Mouse (Mus musculus) small intestine, adult 2 months (tissue): ENCODE measurements at regions not wholly inside any gene's neighbourhood (a gene's known extent, or its start where the extent isn't known, plus 50 kb on each side); places are given as distances from the start of the nearest gene placed in this dataset.

ENCODE experiments used
- H3K27ac ChIP-seq: fragments of 200-500 bp; 2 replicates; pipeline ENCODE4 v1.5.1; 2012; ENCODE audit warnings: low read depth, low read length, control low read depth, inconsistent platforms; ENCODE audit not compliant: insufficient read depth
- H3K27me3 ChIP-seq: fragments of 200-500 bp; 2 replicates; pipeline ENCODE4 v1.6.1; 2012; ENCODE audit warnings: mild to moderate bottlenecking, moderate library complexity, low read length, inconsistent platforms; ENCODE audit not compliant: control insufficient read depth, insufficient read depth
- H3K36me3 ChIP-seq: fragments of 200-500 bp; 2 replicates; pipeline ENCODE4 v1.6.1; 2012; ENCODE audit warnings: mild to moderate bottlenecking, low read length, control low read depth, inconsistent platforms; ENCODE audit not compliant: control insufficient read depth, insufficient read depth
- H3K4me1 ChIP-seq: fragments of 200-500 bp; 2 replicates; pipeline ENCODE4 v1.6.1; 2012; ENCODE audit warnings: low read length, inconsistent platforms, mixed read lengths; ENCODE audit not compliant: control insufficient read depth, insufficient read depth, insufficient read length
- H3K4me3 ChIP-seq: fragments of 200-500 bp; 2 replicates; pipeline ENCODE4 v1.5.1; 2012; ENCODE audit warnings: low read depth, mild to moderate bottlenecking, control low read depth, inconsistent platforms, low read length, moderate library complexity
- CTCF ChIP-seq: fragments of 200-500 bp; IDR thresholded peaks from 2 replicates; pipeline ENCODE4 v1.5.1; 2012; ENCODE audit warnings: low read depth, mild to moderate bottlenecking, control low read depth, inconsistent platforms, low read length, moderate library complexity, mixed read lengths; ENCODE audit not compliant: insufficient replicate concordance, insufficient read length; ENCODE audit errors: extremely low read depth
- POLR2A ChIP-seq: fragments of 200-500 bp; IDR thresholded peaks from 2 replicates; pipeline ENCODE4 v1.6.1; 2012; ENCODE audit warnings: low read depth, mild to moderate bottlenecking, control low read depth, inconsistent platforms, low read length, moderate library complexity
- WGBS: fragments of 180-500 bp; shearing (Covaris S2); methylation state at CpG from one replicate; pipeline ENCODE4 v1.1.7; 2018; 5-methylcytosine and 5-hydroxymethylcytosine counted together

DNA sequence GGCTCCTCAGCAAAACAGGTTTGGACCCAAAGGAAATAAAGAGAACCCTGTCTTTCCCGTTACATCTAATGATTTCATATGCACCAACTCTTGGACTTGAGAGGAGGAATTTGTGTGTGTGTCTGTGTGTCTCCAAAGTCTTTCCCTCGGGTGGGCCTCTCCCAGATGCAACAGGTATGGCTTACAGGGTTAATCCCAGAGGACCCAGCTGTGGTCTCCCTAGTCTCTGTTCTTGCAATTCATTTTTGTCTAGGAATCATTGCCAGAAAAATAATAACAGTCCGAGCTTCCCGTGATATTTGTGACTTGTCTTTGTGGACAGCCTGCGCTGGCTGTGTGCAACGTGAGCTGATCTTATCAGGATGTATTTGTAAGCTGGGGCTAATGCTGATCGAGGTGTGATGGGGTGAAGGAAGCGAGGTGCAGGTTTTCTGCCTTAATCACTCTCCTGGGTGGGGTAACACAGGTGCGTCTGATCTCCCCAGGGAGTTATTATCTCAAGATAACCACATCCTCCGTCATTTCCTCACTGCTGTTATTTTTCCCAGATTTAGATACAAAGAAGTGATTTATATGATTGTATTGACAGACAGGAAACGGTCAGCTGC, 627.2 kb upstream of the Sox9 start:
- no peak overlapping the region for H3K27ac ChIP-seq
- H3K36me3 ChIP-seq: no peaks in the 10 kb centered on the region
- H3K27me3 ChIP-seq: no peaks in the 10 kb centered on the region
- WGBS: 13% methylated on average over 11 of the region's 11 CpGs
- TF ChIP-seq POLR2A (no peak), CTCF (no peak)
- H3K4me3 ChIP-seq: no peak overlapping the region
- no peaks in the 10 kb centered on the region; the same call in 1 of the 2 replicates for H3K4me1 ChIP-seq

DNA sequence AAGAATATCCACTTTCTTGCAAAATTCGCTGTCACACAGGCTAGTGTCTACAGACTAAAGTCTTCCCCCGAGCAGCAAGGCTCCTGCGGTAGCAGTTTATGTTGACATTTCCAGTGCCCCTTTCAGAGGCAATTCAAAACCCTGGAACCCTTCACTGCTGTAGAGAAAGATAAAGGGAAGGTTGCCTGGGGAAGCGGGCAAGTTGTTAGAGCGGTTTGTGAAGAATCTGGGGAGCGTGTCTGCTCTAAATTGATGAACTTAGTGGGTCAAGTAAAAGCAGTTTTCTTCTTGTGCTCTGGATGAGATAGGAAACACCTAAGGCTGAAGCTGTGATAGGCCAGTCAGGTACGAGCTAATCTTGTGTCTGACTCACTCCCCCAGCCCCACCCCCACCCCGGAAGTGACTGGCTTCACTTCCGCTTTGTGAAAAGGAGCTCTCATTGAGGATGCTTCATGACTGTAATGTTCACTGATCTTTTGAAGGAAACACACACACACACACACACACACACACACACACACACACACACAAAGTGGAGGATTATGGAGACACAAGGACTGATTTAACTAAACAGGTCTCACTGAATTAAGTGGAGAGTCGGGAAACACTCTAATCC, 626.6 kb upstream of the Sox9 start:
- no peak for TF ChIP-seq CTCF
- TF ChIP-seq POLR2A: no peak
- Histone ChIP-seq H3K27ac (no peak overlapping the region), H3K36me3 (no peaks in the 10 kb centered on the region), H3K27me3 (no peaks in the 10 kb centered on the region), H3K4me3 (no peak overlapping the region), H3K4me1 (no peaks in the 10 kb centered on the region; the same call in 1 of the 2 replicates)
- WGBS: 18% methylated on average over 10 of the region's 10 CpGs

DNA sequence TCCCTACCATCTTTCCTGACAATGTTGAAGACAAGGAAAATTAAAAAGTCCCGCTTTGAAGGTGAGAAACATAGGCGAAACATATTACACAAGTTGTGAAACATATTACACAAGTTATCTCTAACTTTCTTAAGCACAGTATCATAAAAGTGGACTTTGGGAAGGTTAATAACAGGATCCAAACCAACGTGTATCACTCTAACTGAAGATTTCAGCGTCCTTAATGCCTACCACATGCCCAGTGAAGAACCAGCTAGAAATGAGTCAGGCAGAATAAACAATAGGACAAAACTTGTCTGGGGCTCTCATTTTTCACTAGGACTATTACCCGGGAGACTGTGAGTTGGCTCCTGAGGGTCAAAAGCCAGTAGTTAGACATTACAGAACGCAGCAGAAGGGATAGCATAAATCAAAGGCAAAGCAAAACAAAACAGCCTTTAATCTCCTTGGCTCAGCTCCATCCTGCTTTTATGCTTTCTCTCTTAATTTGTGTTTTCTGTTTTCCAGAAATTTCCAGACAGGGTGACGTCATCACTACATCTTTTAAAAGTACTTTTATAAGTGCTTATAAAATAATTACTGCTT, 618.3 kb upstream of the Sox9 start:
- Histone ChIP-seq H3K27me3 (no peaks in the 10 kb centered on the region), H3K36me3 (no peaks in the 10 kb centered on the region), H3K27ac (no peak overlapping the region), H3K4me3 (no peak overlapping the region), H3K4me1 (no peaks in the 10 kb centered on the region)
- 19% methylated on average over 7 of the region's 7 CpGs for WGBS
- TF ChIP-seq CTCF: no peak
- TF ChIP-seq POLR2A: no peak

DNA sequence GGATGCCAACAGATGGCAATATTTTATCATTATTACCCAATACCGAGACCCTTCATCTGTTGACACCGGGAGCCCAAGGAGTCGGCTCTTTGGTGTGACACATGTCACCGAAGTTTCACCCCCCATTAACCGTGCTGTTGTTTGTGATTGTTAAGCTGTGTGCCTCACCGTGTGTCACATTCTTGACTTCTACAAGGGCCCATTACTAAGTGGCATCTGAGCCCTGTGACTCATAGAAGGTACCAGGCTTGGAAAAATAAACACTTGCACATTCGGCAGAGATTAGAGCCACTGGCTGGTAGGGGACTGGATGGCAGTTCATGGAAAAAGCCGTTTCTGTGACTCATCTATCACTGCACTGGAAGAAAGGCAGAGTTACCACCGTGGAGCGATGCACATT, 608.4 kb upstream of the Sox9 start:
- H3K4me3 ChIP-seq: no peak overlapping the region
- no peak overlapping the region for H3K27ac ChIP-seq
- no peaks in the 10 kb centered on the region for H3K4me1 ChIP-seq
- H3K36me3 ChIP-seq: no peaks in the 10 kb centered on the region
- TF ChIP-seq POLR2A (no peak), CTCF (no peak)
- no peaks in the 10 kb centered on the region for H3K27me3 ChIP-seq
- 82% methylated on average over 10 of the region's 10 CpGs for WGBS

DNA sequence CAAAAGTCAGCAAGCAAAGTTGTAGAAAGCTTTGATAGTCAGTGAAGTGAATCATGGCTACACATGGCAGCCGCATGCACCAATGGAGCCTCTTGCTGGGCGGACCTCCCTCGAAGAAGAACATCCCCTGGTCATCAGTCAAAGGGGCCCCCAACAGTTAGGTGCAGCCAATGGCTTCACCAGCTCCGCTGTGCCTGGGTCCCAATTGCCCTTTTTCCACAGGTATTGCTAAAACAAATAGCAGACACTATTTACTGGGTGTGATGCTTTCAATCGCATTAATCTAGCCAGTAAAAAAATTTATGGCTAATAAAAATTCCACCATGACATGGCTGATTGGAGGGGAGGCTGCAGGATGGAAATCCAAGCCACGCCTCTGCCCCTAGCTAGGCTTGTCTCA, 606.7 kb upstream of the Sox9 start:
- 68% methylated on average over 6 of the region's 6 CpGs for WGBS
- TF ChIP-seq POLR2A: no peak
- TF ChIP-seq CTCF: no peak
- Histone ChIP-seq H3K4me3 (no peak overlapping the region), H3K27me3 (no peaks in the 10 kb centered on the region), H3K36me3 (no peaks in the 10 kb centered on the region), H3K27ac (no peak overlapping the region), H3K4me1 (no peaks in the 10 kb centered on the region)

DNA sequence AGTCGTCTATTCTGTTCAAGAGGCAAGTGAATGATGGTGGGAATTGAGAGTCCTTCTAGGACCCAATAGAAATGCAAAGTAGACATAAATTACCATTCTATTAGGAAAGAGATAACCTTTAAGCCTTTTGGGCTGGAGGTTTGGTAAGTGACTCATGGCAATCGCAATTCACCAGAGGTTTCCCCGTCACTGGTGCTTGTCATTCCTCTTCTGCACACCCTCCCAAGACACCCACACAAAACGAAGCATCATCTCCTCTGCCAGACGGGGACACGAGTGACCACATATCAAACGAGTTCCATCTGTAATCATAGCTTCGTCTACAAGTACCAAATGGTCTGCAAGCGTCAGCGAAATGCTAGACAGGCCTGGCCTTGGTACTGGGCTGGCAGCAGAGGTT, 601.4 kb upstream of the Sox9 start:
- H3K27me3 ChIP-seq: no peaks in the 10 kb centered on the region
- H3K4me1 ChIP-seq: no peaks in the 10 kb centered on the region
- TF ChIP-seq CTCF: no peak
- TF ChIP-seq POLR2A: no peak
- H3K27ac ChIP-seq: no peak overlapping the region
- H3K36me3 ChIP-seq: no peaks in the 10 kb centered on the region
- H3K4me3 ChIP-seq: no peak overlapping the region
- WGBS: 89% methylated on average over 10 of the region's 10 CpGs

DNA sequence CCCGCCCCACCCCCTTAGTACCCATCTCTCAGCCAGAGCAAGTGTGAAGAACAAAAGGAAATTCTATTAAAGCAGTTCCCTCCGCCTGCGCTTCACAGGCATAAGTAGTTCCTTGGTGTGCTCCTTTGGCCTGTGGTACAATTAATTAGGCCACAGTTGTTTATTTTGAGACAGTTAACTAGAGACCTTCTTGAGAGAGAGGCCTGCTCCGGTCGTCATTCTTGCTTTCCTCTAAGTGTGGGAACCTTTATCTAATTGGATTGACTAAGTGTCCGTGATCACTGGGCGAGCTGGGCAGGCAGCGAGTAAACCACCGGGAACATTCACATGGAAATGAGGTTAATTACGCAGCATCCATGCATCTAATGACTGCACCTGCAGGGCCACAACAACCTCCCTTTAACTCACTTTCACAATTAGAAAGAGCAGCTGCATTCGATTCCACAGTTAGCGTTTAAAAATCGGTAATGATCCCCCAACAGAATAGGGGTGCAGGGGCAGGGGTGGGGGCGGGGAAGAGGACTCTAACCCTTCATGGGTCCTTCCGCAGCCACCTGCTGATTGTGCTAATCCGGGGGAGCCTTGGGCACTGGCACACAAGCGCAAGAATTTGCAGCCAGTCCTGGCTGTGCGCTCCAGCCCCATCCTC, 584.3 kb upstream of the Sox9 start:
- H3K4me1 ChIP-seq: no peaks in the 10 kb centered on the region

More for the DNA sequence above, 584.3 kb upstream of the Sox9 start:
- WGBS: 44% methylated on average over 18 of the region's 18 CpGs
- TF ChIP-seq CTCF (no peak), POLR2A (no peak)
- H3K27me3 ChIP-seq: no peaks in the 10 kb centered on the region
- no peaks in the 10 kb centered on the region for H3K36me3 ChIP-seq
- no peak overlapping the region for H3K4me3 ChIP-seq
- no peak overlapping the region for H3K27ac ChIP-seq
